Mouse (Mus musculus): ENCODE measurements around the gene Tcf20. TPM values are rescaled to one million over a fixed set of nuclear protein-coding genes. Genes with fewer than 3 reads are reported as not detected.

Tcf20 gene
- polyA plus RNA-seq, 1 experiment: 15.0 TPM

DNA sequence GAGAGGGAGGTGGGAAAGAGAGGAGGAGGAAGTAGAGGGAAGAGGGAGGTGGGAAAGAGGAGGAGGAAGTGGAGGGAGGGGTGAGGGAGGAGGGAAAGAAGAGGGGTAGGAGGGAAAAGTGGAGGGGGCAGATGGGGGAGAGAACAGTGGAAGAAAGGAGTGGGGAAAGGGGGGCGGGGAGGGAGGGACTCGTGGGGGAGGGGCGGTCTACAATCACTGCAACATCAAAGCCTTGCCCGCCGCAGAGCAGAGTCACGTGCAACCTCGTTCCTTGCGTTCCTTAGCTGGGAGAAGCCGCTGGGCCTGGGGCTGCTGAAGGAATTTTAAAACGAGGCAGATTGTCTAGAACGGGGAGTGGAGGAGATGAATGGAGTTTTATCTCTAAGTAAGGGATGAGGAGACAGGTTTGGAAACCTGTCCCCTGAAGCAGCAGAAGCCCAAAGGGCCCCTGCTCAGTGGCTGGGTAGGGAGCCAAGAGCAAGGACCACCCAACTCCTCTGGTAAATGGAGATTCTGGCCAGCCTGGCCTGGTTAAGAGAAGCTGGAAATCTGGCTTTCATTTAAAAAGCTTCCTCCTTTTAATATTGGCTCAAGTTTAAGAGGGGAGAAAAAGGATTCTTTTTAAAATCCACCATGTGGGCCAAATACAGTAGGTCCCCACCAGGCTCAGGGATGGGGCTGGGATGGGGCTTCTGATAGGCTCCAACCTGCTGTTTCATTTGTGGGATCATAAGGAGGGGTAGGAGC is 62.8 kb downstream of the Tcf20 start:
- no peak for DNase-seq (ENCODE audit: low spot score)

- DNase-seq (ENCODE audit: low spot score): no peak
These were observed 64.1 kb downstream of the Tcf20 start for GRCm38 (mm10) chr15:82923531-82923930.

- no peak for DNase-seq (ENCODE audit: low spot score)
These were observed 64.9 kb downstream of the Tcf20 start for GRCm38 (mm10) chr15:82922755-82923154.

GRCm38 (mm10) chr15:82922052-82922451 is 65.6 kb downstream of the Tcf20 start:
- no peak for DNase-seq (ENCODE audit: low spot score)

DNA sequence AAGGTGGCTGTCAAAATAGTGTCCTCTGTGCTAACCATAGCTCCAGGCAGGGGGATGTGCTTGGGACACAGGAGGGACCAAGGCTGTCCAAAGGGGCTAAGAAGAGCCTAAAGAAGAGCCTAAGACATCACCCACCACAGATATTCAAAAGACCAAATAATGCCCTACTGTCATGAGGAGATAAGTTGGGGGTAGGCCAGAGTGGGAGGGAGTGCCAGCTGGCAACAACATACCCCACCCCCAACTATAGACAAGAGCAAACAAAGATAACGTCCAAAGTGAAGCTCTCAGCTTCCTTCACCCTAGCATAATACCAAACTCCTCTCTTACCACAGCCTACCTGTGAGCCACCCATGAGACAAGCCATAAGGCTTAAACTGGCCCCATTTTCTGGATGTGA is 66.1 kb downstream of the Tcf20 start:
- no peak for DNase-seq (ENCODE audit: low spot score)

DNA sequence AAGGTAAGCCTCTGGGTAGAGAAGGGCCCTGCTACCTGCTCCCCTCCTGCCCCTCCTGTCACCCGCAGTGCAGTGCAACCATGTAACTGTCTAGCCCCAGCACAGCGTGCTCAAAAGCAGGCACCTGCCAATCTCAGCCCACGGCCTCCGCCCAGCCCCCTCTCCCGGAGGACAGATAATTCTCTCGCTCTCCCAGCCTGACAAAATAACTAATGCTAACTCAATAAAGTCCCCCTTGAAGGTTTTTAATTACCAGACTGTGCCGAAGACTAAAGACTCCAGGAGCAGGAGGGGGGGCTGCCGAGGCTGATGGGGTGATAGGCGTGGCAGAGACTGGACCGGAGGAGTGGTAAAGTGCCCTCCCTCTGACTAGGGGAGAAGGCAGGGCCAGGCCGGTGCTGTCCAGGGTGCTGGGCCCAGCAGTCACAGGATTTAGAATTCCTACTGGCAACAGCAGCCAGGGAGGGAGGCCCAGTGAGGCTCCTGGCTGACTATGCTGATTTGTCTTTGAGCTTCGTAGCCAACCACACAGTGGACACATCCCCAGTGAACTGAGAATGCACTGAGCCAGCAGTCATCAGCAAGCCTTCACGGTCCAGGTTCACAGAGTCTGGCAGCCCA is 66.7 kb downstream of the Tcf20 start:
- DNase-seq (ENCODE audit: low spot score): no peak

DNA sequence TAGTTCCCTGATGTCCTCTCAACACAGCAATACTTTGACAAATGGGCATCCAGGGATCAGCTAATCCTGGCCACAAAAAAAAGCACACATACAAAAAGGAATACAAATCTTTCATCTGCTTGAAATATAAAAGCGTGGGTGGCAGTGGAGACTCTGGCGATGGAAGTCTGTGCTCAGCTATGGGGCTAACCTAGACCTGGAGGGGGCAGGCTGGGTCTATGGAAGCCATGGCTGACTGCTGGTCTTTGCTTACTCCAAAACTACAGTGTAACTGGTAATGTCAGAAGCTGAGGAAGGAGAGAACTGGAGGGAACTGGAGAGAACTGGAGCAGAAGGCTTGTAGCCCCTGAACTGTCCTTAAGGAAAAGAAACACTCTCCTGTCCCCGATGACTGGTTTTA is 69.7 kb downstream of the Tcf20 start:
- no peak for DNase-seq (ENCODE audit: low spot score)

GRCm38 (mm10) chr15:82917207-82917844 is 70.3 kb downstream of the Tcf20 start:
- no peak for DNase-seq (ENCODE audit: low spot score)

GRCm38 (mm10) chr15:82914455-82914854 is 73.2 kb downstream of the Tcf20 start:
- DNase-seq (ENCODE audit: low spot score): no peak

- no peak for DNase-seq (ENCODE audit: low spot score)
These were observed 75.7 kb downstream of the Tcf20 start for GRCm38 (mm10) chr15:82911965-82912337.

- DNase-seq (ENCODE audit: low spot score): no peak
These were observed 76.4 kb downstream of the Tcf20 start for GRCm38 (mm10) chr15:82911001-82911964.

GRCm38 (mm10) chr15:82910596-82910995 is 77.1 kb downstream of the Tcf20 start:
- no peak for DNase-seq (ENCODE audit: low spot score)

DNA sequence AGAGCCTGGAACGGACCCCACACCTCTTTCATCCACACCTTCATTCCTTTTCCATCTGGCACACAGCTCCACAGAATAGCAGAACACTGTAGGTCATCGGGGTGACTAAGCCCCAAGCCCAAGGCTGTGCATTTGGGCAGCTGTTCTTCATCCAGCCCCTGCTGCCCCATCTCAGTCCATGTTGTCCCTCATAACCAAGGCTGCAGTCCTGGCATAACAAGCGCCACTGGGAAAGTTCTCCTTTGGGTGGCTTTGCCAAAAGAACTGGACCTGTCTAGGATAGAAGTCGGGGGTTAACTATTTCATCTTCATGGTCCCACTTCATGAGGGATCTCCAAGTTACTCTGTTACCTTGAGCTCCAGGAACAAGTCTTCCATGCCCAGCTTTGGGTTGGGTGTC is 77.9 kb downstream of the Tcf20 start:
- no peak for DNase-seq (ENCODE audit: low spot score)

- no peak for DNase-seq (ENCODE audit: low spot score)
These were observed 79.2 kb downstream of the Tcf20 start for GRCm38 (mm10) chr15:82908521-82908920.

GRCm38 (mm10) chr15:82907306-82907705 is 80.4 kb downstream of the Tcf20 start:
- DNase-seq (ENCODE audit: low spot score): no peak

DNA sequence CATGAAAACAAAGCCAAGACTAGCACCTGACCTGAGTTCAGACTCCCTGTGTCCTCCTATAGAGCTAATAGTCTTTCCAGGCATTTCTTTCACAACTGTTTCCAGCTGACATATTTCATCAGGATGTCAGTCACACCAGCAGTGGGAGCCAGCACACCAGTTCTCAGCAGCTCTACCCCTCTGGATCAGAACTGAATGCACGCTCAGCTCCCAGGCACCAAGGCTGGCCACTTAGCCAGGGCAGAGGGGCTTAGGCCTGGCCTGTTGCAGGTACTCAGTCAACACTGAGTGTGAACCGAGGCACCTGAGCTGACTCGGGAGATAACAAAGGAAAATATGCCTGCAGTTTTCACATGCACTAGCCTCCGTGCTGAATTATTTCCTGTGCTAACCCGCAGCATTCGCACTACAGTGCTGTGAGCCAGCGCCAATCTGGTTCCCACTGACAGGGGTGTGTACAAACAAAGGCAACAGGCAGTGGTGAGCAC is 81.1 kb downstream of the Tcf20 start:
- peak; percentile 16 for DNase-seq (ENCODE audit: low spot score)

GRCm38 (mm10) chr15:82905431-82906395 is 82.0 kb downstream of the Tcf20 start:
- no peak for DNase-seq (ENCODE audit: low spot score)

DNA sequence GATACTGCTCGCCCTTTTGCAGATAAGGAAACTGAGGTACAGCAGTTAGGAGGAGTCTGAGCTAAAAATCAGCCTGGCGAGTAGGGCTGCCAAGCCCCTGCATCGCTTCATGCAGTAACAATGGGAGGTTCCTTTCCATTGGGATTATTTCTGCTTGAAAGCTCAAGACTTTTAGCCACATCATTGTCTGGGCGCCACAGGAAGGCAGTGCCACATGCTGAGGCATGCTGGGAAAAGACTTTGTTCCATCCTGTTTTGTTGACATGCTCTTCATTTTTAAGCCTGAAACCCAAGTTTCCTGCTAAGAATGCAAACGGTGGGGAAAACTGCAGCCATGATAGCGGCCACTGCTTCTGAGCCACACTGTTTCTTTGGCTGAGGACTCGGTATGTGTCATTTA is 83.1 kb downstream of the Tcf20 start:
- DNase-seq (ENCODE audit: low spot score): no peak

- DNase-seq (ENCODE audit: low spot score): no peak
These were observed 85.2 kb downstream of the Tcf20 start for GRCm38 (mm10) chr15:82902521-82902920.

DNA sequence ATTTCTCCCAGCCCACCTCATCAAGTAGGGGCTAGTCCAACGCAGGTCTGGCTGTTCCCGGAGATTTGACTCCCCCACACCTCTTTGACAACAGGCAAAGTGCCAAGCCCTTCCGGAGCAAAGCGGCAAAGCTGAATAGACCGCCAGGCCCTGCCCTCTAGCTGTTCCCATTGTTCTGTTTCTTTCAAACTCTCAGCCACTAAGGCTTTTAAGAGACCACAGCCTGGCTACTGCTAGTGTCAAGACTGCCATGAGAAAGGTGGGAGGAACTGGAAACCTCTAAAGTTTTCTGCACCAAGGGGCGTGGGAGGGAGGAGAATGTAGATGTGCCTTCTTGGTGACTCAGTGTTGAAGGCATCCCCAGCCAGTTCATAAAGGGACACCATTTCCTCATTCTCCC is 86.4 kb downstream of the Tcf20 start:
- DNase-seq (ENCODE audit: low spot score): no peak

- no peak for DNase-seq (ENCODE audit: low spot score)
These were observed 87.3 kb downstream of the Tcf20 start for GRCm38 (mm10) chr15:82900331-82900730.

All from urinary bladder, adult 2 months (tissue).